8 mouse cellular contexts compared by ENCODE assay signal in genomic region chr13:94359282-94359920, GRCm38 (mm10). TPM values are rescaled to one million over a fixed set of nuclear protein-coding genes. Genes with fewer than 3 reads are reported as not detected.
DNase-seq lines count a peak whose midpoint lies in the region; ATAC-seq and TF ChIP-seq lines count a peak whose summit lies in the region.

No protein-coding gene starts in this region.

- peak overlapping the region; percentile 99 for H3K4me3 ChIP-seq in lung, adult 2 months (replicated peaks; ENCODE audit: extremely low read depth, low read depth, low read length)
- H3K4me3 ChIP-seq in embryonic facial prominence, embryonic 13.5 days = peak overlapping the region; percentile 87
- H3K4me3 ChIP-seq in limb, embryonic 11.5 days (ENCODE audit: low read depth, low read length) = peak overlapping the region; percentile 88
- peak overlapping the region; percentile 84 for H3K4me3 ChIP-seq in neural tube, embryonic 15.5 days (replicated peaks)

- no peak for DNase-seq in lung, adult 2 months
- no peak for DNase-seq in lung, postnatal 36 days
- no peak for DNase-seq in limb, embryonic 11.5 days (ENCODE audit: low spot score)
- no peak for DNase-seq in layer of hippocampus, adult 8-10 months (ENCODE audit: low spot score in 2 of 2)
- no peak for DNase-seq in thymus, postnatal 36 days
- no peak for DNase-seq in left cerebral cortex, postnatal 36 days (ENCODE audit: low spot score in 2 of 2)

- no peaks in the 10 kb centered on the region for H3K4me1 ChIP-seq in lung, adult 2 months (ENCODE audit: control insufficient read depth, insufficient read depth, low read length)
- peaks cover 18% of the 10 kb centered on the region for H3K4me1 ChIP-seq in embryonic facial prominence, embryonic 13.5 days
- 0 out of 2 replicates have a peak, but pooled peaks cover 7% of the 10 kb centered on the region for H3K4me1 ChIP-seq in limb, embryonic 11.5 days (ENCODE audit: control insufficient read depth, insufficient read depth, low read length)
- peaks cover 20% of the 10 kb centered on the region for H3K4me1 ChIP-seq in neural tube, embryonic 15.5 days

- H3K36me3 ChIP-seq in embryonic facial prominence, embryonic 13.5 days = 0 out of 2 replicates have a peak, but pooled peaks cover 7% of the 10 kb centered on the region
- no peaks in the 10 kb centered on the region; the same call in 1 of the 2 replicates for H3K36me3 ChIP-seq in limb, embryonic 11.5 days (ENCODE audit: control insufficient read depth, insufficient read depth, low read length)
- no peaks in the 10 kb centered on the region for H3K36me3 ChIP-seq in neural tube, embryonic 15.5 days

- no peaks in the 10 kb centered on the region for H3K9me3 ChIP-seq in embryonic facial prominence, embryonic 13.5 days
- H3K9me3 ChIP-seq in limb, embryonic 11.5 days (ENCODE audit: control insufficient read depth, low read length) = 0 out of 2 replicates have a peak, but pooled peaks cover 3% of the 10 kb centered on the region
- H3K9me3 ChIP-seq in neural tube, embryonic 15.5 days (replicated peaks) = no peaks in the 10 kb centered on the region

- peak overlapping the region; percentile 76 for H3K4me2 ChIP-seq in embryonic facial prominence, embryonic 13.5 days
- peak overlapping the region; percentile 59 for H3K4me2 ChIP-seq in limb, embryonic 11.5 days (ENCODE audit: low read depth, severe bottlenecking)
- peak overlapping the region; percentile 80 for H3K4me2 ChIP-seq in neural tube, embryonic 15.5 days

- intact Hi-C loops in left cerebral cortex, postnatal 36 days (cut with DNase I) = loop anchor here (2.0 to 10.0 kb wide), 2 partner anchors 75 to 565 kb away; partner anchors contain the start of gene Scamp1

- 17% methylated on average over 25 of the region's 25 CpGs for WGBS in lung, adult 2 months
- 17% methylated on average over 24 of the region's 25 CpGs for WGBS in embryonic facial prominence, embryonic 13.5 days
- whole genome bisulfite sequencing in limb, embryonic 11.5 days = 18% methylated on average over 25 of the region's 25 CpGs
- WGBS in neural tube, embryonic 15.5 days = 20% methylated on average over 22 of the region's 25 CpGs

- peak overlapping the region; percentile 91 for H3K27ac ChIP-seq in embryonic facial prominence, embryonic 13.5 days
- H3K27ac ChIP-seq in limb, embryonic 11.5 days (replicated peaks; ENCODE audit: low read depth, low read length) = peak overlapping the region; percentile 66
- H3K27ac ChIP-seq in neural tube, embryonic 15.5 days (replicated peaks) = peak overlapping the region; percentile 84

- peak overlapping the region; percentile 91 for H3K9ac ChIP-seq in embryonic facial prominence, embryonic 13.5 days
- peak overlapping the region; percentile 82 for H3K9ac ChIP-seq in limb, embryonic 11.5 days (ENCODE audit: low read length)
- peak overlapping the region; percentile 75 for H3K9ac ChIP-seq in neural tube, embryonic 15.5 days (replicated peaks)

- ATAC-seq in embryonic facial prominence, embryonic 13.5 days (ENCODE audit: insufficient number of reproducible peaks, insufficient read depth, low FRiP score, low TSS enrichment, low read depth) = 0 out of 2 replicates have a peak, but pooled peaks have one; percentile 4
- peak; percentile 10; the same call in 1 of the 2 replicates for ATAC-seq in limb, embryonic 11.5 days (ENCODE audit: insufficient number of reproducible peaks, low FRiP score, low TSS enrichment, low read depth)
- ATAC-seq in neural tube, embryonic 15.5 days (ENCODE audit: low FRiP score) = no peak; the same call in 1 of the 2 replicates

- TF ChIP-seq CTCF in lung, adult 2 months (IDR thresholded peaks at IDR 0.05; ENCODE audit: insufficient read depth, low read length) = no peak

- no peaks in the 10 kb centered on the region for H3K27me3 ChIP-seq in embryonic facial prominence, embryonic 13.5 days
- no peaks in the 10 kb centered on the region for H3K27me3 ChIP-seq in limb, embryonic 11.5 days (ENCODE audit: control insufficient read depth, insufficient read depth, low read length)
- H3K27me3 ChIP-seq in neural tube, embryonic 15.5 days (replicated peaks) = no peaks in the 10 kb centered on the region

- TF ChIP-seq POLR2A in lung, adult 2 months (IDR thresholded peaks at IDR 0.05; ENCODE audit: borderline replicate concordance, extremely low read depth, low read depth, low read length) = no peak

RNA-seq across cellular contexts. Expression of gene Ap3b1, which starts 0.6 kb away (rescaled TPM):
- polyA plus RNA-seq in lung, adult 2 months (2012; rRNA removed) = 21.2 and 29.2 TPM in 2 replicates
- 45.7 and 50.5 TPM in 2 replicates for polyA plus RNA-seq in embryonic facial prominence, embryonic 13.5 days (2015; fragmentation: Nextera tagmentation; extraction: Ambion mirVana)
- polyA plus RNA-seq in limb, embryonic 11.5 days (2014; fragmentation: Nextera tagmentation; extraction: Ambion mirVana) = 39.4 and 42.2 TPM in 2 replicates
- polyA plus RNA-seq in neural tube, embryonic 15.5 days (2015; fragmentation: Nextera tagmentation; extraction: Ambion mirVana) = 27.1 and 30.2 TPM in 2 replicates
- 10 to 100 TPM; 50.8 to 56.7 (median 53.6) TPM for total RNA-seq in layer of hippocampus, adult 8-10 months (2022)
- total RNA-seq in left cerebral cortex, postnatal 36 days (2021) = 10 to 100 TPM; 41.1 to 44.3 TPM
